Mouse (Mus musculus): ENCODE results near the gene E2f2. TPM values are rescaled to one million over a fixed set of nuclear protein-coding genes. Genes with fewer than 3 reads are reported as not detected.

The E2f2 gene
- polyA plus RNA-seq, 1 experiment from 2014 or later: 5.5 TPM

- Histone ChIP-seq H3K4me3 (ENCODE audit: low read depth, low read length) (no peak overlapping the region), H3K9me3 (ENCODE audit: low read depth, low read length) (no peaks in the 10 kb centered on the region), H3K4me2 (no peak overlapping the region; the same call in 1 of the 2 replicates), H3K27me3 (ENCODE audit: insufficient read depth, low read length) (no peaks in the 10 kb centered on the region), H3K4me1 (ENCODE audit: insufficient read depth) (no peaks in the 10 kb centered on the region), H3K36me3 (ENCODE audit: insufficient read depth) (peaks cover 31% of the 10 kb centered on the region), H3K27ac (ENCODE audit: low read depth) (no peak overlapping the region), H3K9ac (no peak overlapping the region)
- ATAC-seq (ENCODE audit: insufficient read depth) (no peak), DNase-seq (no peak)
- TF ChIP-seq CTCF (IDR thresholded peaks at IDR 0.05; ENCODE audit: low read depth): peak; percentile 38
- 77% methylated on average over 6 of the region's 6 CpGs for WGBS
Measured at GRCm38 (mm10) chr4:136188973-136189737, 17.0 kb downstream of the E2f2 start.

- Histone ChIP-seq H3K36me3 (ENCODE audit: insufficient read depth) (peaks cover 32% of the 10 kb centered on the region), H3K9ac (no peak overlapping the region), H3K4me3 (ENCODE audit: low read depth, low read length) (no peak overlapping the region), H3K9me3 (ENCODE audit: low read depth, low read length) (no peaks in the 10 kb centered on the region), H3K4me1 (ENCODE audit: insufficient read depth) (no peaks in the 10 kb centered on the region), H3K27ac (ENCODE audit: low read depth) (no peak overlapping the region), H3K4me2 (no peak overlapping the region; the same call in 1 of the 2 replicates), H3K27me3 (ENCODE audit: insufficient read depth, low read length) (no peaks in the 10 kb centered on the region)
- no peak for TF ChIP-seq CTCF (IDR thresholded peaks at IDR 0.05; ENCODE audit: low read depth)
- WGBS: 72% methylated on average over 8 of the region's 8 CpGs
- no peak for DNase-seq
- ATAC-seq (ENCODE audit: insufficient read depth): 0 out of 2 replicates have a peak, but pooled peaks have one; percentile 36
Measured at GRCm38 (mm10) chr4:136189912-136190311, 17.7 kb downstream of the E2f2 start.

DNA sequence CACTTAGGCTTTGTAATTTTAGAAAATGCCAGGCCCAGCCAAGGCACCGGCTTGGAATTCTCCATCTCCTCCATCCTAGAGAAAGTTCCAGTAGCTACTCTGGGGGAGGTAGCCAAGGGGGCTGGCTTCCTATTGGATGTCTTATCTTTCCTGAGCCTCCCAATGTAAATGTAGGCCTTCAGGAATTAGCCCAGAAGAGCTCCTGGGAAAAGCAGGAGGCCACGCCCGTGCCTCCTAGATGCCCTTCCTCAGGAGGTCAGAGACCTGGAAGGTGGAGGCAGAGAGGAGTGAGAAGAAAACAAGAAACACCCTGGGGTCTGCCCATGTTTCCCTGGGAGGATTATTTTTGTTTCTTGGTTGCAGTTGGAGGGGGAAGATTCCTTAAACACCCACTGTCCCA lies 21.4 kb downstream of the E2f2 start:
- Histone ChIP-seq H3K9me3 (ENCODE audit: low read depth, low read length) (no peaks in the 10 kb centered on the region), H3K27ac (ENCODE audit: low read depth) (no peak overlapping the region), H3K4me2 (no peak overlapping the region), H3K4me3 (ENCODE audit: low read depth, low read length) (no peak overlapping the region), H3K27me3 (ENCODE audit: insufficient read depth, low read length) (no peaks in the 10 kb centered on the region), H3K36me3 (ENCODE audit: insufficient read depth) (peaks cover 27% of the 10 kb centered on the region), H3K9ac (no peak overlapping the region), H3K4me1 (ENCODE audit: insufficient read depth) (no peaks in the 10 kb centered on the region)
- DNase-seq: no peak
- no peak for TF ChIP-seq CTCF (IDR thresholded peaks at IDR 0.05; ENCODE audit: low read depth)
- 64% methylated on average over 3 of the region's 3 CpGs for WGBS
- ATAC-seq (ENCODE audit: insufficient read depth): no peak

DNA sequence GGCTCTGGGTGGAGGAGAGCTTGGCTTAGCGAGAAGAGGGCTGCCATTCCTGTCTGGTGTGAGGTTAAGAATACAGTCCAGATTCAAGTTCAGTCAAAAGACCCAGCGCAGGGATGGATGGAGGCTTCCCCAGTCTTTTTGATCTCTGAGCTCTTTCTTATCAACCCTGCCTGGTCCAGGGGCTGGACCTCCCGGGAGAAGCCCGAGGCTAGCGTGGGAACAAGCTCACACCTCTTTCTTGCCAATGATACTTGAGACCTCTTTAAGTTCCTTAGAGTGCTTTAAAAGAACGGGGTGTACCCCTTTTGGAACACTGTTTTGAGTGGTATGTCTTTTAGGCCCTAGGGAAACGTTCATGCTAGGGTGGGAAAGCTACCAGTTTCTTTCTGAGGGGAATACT lies 22.8 kb downstream of the E2f2 start:
- no peak overlapping the region for H3K4me2 ChIP-seq
- peaks cover 22% of the 10 kb centered on the region for H3K36me3 ChIP-seq (ENCODE audit: insufficient read depth)
- H3K27me3 ChIP-seq (ENCODE audit: insufficient read depth, low read length): no peaks in the 10 kb centered on the region
- ATAC-seq (ENCODE audit: insufficient read depth) (no peak), DNase-seq (no peak)
- no peak overlapping the region for H3K27ac ChIP-seq (ENCODE audit: low read depth)
- H3K4me3 ChIP-seq (ENCODE audit: low read depth, low read length): no peak overlapping the region
- 17% methylated on average over 7 of the region's 7 CpGs for WGBS
- H3K9ac ChIP-seq: no peak overlapping the region
- H3K4me1 ChIP-seq (ENCODE audit: insufficient read depth): no peaks in the 10 kb centered on the region
- no peak for TF ChIP-seq CTCF (IDR thresholded peaks at IDR 0.05; ENCODE audit: low read depth)
- H3K9me3 ChIP-seq (ENCODE audit: low read depth, low read length): no peaks in the 10 kb centered on the region

DNA sequence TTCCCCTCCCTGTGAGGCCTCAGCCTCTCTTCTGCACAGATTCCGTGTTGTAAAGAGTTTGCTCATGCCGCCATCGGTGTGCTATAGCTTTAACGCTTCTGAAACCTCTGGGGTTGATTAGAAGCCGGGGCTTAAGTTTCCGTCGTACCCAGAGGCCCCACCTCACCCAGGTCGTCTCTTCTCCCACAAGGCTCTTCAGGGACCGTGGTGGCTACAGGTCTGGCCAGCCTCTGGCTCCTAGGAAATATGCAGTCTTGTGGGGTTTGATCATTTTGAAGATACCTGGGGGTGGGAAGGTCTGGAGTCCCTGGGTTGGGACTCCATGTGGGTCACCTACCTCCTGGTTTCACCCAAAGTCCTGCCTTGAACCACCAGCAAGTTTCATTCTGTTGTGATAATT lies 23.4 kb downstream of the E2f2 start:
- ATAC-seq (ENCODE audit: insufficient read depth) (no peak), DNase-seq (no peak)
- Histone ChIP-seq H3K9me3 (ENCODE audit: low read depth, low read length) (no peaks in the 10 kb centered on the region), H3K4me2 (no peak overlapping the region), H3K36me3 (ENCODE audit: insufficient read depth) (peaks cover 19% of the 10 kb centered on the region), H3K27me3 (ENCODE audit: insufficient read depth, low read length) (no peaks in the 10 kb centered on the region), H3K9ac (no peak overlapping the region), H3K27ac (ENCODE audit: low read depth) (no peak overlapping the region), H3K4me3 (ENCODE audit: low read depth, low read length) (no peak overlapping the region), H3K4me1 (ENCODE audit: insufficient read depth) (no peaks in the 10 kb centered on the region)
- 59% methylated on average over 9 of the region's 9 CpGs for WGBS
- TF ChIP-seq CTCF (IDR thresholded peaks at IDR 0.05; ENCODE audit: low read depth): no peak

DNA sequence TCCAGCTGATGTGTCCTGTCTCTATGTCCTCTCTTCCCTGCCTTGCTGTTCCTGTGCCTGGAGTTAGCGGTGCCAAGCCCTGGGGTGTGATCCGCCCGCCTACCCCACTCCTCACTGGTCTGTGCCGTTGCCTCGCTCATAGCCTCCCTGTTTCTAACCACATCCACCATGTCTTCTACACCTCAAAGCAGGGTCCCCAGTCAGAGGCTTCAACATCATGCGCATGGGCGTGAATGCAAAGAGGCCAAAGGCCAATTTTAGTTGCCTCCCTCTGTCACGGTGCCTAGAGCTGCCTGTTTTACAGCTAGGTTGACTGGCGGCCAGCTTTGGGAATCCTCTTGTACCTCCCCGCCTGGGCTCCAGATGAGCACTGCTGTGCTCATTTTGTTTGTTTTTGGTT lies 24.0 kb downstream of the E2f2 start:
- H3K4me1 ChIP-seq (ENCODE audit: insufficient read depth): no peaks in the 10 kb centered on the region
- H3K4me2 ChIP-seq: no peak overlapping the region
- H3K4me3 ChIP-seq (ENCODE audit: low read depth, low read length): no peak overlapping the region
- no peaks in the 10 kb centered on the region for H3K9me3 ChIP-seq (ENCODE audit: low read depth, low read length)
- H3K36me3 ChIP-seq (ENCODE audit: insufficient read depth): peaks cover 19% of the 10 kb centered on the region
- ATAC-seq (ENCODE audit: insufficient read depth): no peak
- H3K9ac ChIP-seq: no peak overlapping the region
- no peak overlapping the region for H3K27ac ChIP-seq (ENCODE audit: low read depth)
- no peaks in the 10 kb centered on the region for H3K27me3 ChIP-seq (ENCODE audit: insufficient read depth, low read length)
- no peak for DNase-seq
- no peak for TF ChIP-seq CTCF (IDR thresholded peaks at IDR 0.05; ENCODE audit: low read depth)
- 77% methylated on average over 10 of the region's 10 CpGs for WGBS

DNA sequence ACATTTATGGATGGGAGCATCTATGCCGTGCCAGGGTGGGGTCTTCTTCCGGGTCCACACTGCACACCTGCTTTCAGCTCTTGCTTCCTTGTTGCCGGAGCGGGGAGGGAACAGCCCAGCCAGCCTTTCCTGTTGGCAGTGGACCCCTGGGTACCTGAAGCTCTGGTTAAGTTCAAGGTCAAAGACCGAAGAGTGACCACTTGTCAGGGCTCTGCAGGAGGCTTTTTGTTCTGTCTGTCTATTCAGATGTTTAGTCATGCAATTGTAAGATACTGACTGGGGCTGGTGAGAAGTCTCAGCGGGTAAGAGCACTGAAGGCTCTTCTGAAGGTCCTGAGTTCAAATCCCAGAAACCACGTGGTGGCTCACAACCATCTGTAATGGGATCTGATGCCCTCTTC lies 26.7 kb downstream of the E2f2 start:
- Histone ChIP-seq H3K9me3 (ENCODE audit: low read depth, low read length) (no peaks in the 10 kb centered on the region), H3K27me3 (ENCODE audit: insufficient read depth, low read length) (no peaks in the 10 kb centered on the region), H3K27ac (ENCODE audit: low read depth) (no peak overlapping the region), H3K4me3 (ENCODE audit: low read depth, low read length) (no peak overlapping the region), H3K36me3 (ENCODE audit: insufficient read depth) (peaks cover 8% of the 10 kb centered on the region; the same call in 1 of the 2 replicates), H3K9ac (no peak overlapping the region), H3K4me1 (ENCODE audit: insufficient read depth) (no peaks in the 10 kb centered on the region), H3K4me2 (no peak overlapping the region)
- TF ChIP-seq CTCF (IDR thresholded peaks at IDR 0.05; ENCODE audit: low read depth): no peak
- WGBS: 73% methylated on average over 7 of the region's 7 CpGs
- DNase-seq (no peak), ATAC-seq (ENCODE audit: insufficient read depth) (no peak)
